Mouse (Mus musculus) E14TG2a.4 (cell line): ENCODE data around the gene Rph3a.
A peak's percentile ranks its signal among the peaks of the same experiment; 100 is the strongest.
"Not testable (repeated sequence)": the region's sequence is repeated elsewhere in the genome, so short reads cannot be mapped to it uniquely, and the experiment has no call there.

Experiments used
- H3K27me3 ChIP-seq: 2 replicates; pipeline ENCODE4 v1.6.1; 2014; ENCODE audit warnings: low read length, control low read depth; ENCODE audit not compliant: insufficient read depth
- H3K36me3 ChIP-seq: 2 replicates; pipeline ENCODE4 v1.6.1; 2014; ENCODE audit warnings: low read length, control low read depth; ENCODE audit not compliant: insufficient read depth
- H3K4me1 ChIP-seq: replicated peaks from 2 replicates; pipeline ENCODE4 v1.6.1; 2014; ENCODE audit warnings: low read depth, low read length, control low read depth
- H3K4me3 ChIP-seq: replicated peaks from 2 replicates; pipeline ENCODE4 v1.5.1; 2014; ENCODE audit warnings: mild to moderate bottlenecking, low read length
- H3K9me3 ChIP-seq: 2 replicates; pipeline ENCODE4 v1.6.1; 2014; ENCODE audit warnings: low read length, control low read depth
- CTCF ChIP-seq: conservative IDR thresholded peaks from 2 replicates; pipeline ENCODE4 v1.5.1; 2014; ENCODE audit warnings: low read length
- NANOG ChIP-seq: IDR thresholded peaks from 2 replicates; pipeline ENCODE4 v1.6.1; 2014; ENCODE audit warnings: borderline replicate concordance, low read length, mixed read lengths
- POU5F1 ChIP-seq: IDR thresholded peaks from 2 replicates; pipeline ENCODE4 v1.6.1; 2014; ENCODE audit warnings: low read length, borderline replicate concordance

Rph3a gene

GRCm38 (mm10) chr5:120920296-120920695, 89.6 kb downstream of the Rph3a start:
- Histone ChIP-seq H3K4me1 (no peaks in the 10 kb centered on the region), H3K4me3 (no peak overlapping the region), H3K36me3 (no peaks in the 10 kb centered on the region), H3K27me3 (peaks cover 60% of the 10 kb centered on the region), H3K9me3 (no peaks in the 10 kb centered on the region; the same call in 1 of the 2 replicates)
- TF ChIP-seq CTCF (no peak), POU5F1 (no peak), NANOG (no peak)

GRCm38 (mm10) chr5:120919156-120919935, 90.5 kb downstream of the Rph3a start:
- H3K4me1 ChIP-seq, H3K36me3 ChIP-seq, H3K4me3 ChIP-seq, H3K9me3 ChIP-seq: not testable (repeated sequence)
- H3K27me3 ChIP-seq = peaks cover 60% of the 10 kb centered on the region

GRCm38 (mm10) chr5:120914204-120914603, 95.7 kb downstream of the Rph3a start, which contains the start of gene Oas1d:
TSS of gene Oas1d (plus strand) at chr5:120914536.
- not testable (repeated sequence) for H3K36me3 ChIP-seq, H3K9me3 ChIP-seq, H3K4me3 ChIP-seq
- Histone ChIP-seq H3K27me3 (peaks cover 33% of the 10 kb centered on the region), H3K4me1 (peaks cover 11% of the 10 kb centered on the region)

- TF ChIP-seq NANOG = peak; percentile 67
- TF ChIP-seq CTCF = no peak
- Histone ChIP-seq H3K4me3 (0 out of 2 replicates have a peak overlapping the region, but pooled peaks have one; percentile 7), H3K27me3 (0 out of 2 replicates have a peak, but pooled peaks cover 2% of the 10 kb centered on the region), H3K9me3 (peaks cover 9% of the 10 kb centered on the region), H3K36me3 (no peaks in the 10 kb centered on the region), H3K4me1 (peaks cover 25% of the 10 kb centered on the region)
Measured at GRCm38 (mm10) chr5:120908196-120908920, 101.5 kb downstream of the Rph3a start.

- peak within 1 kb of the TSS; percentile 62 for H3K4me3 ChIP-seq
- H3K4me1 ChIP-seq = peaks cover 25% of the 10 kb centered on the region
- not testable (repeated sequence) for H3K36me3 ChIP-seq, H3K27me3 ChIP-seq, H3K9me3 ChIP-seq
Measured at GRCm38 (mm10) chr5:120906791-120907733, 102.8 kb downstream of the Rph3a start, which contains the start of gene Oas1a. TSS of gene Oas1a (minus strand) at chr5:120907521.

GRCm38 (mm10) chr5:120902056-120902455, 107.8 kb downstream of the Rph3a start:
- Histone ChIP-seq H3K36me3 (peaks cover 38% of the 10 kb centered on the region), H3K27me3 (peaks cover 12% of the 10 kb centered on the region; the same call in 1 of the 2 replicates), H3K4me1 (peaks cover 13% of the 10 kb centered on the region), H3K9me3 (no peaks in the 10 kb centered on the region; the same call in 1 of the 2 replicates), H3K4me3 (no peak overlapping the region)
- TF ChIP-seq NANOG (no peak), POU5F1 (no peak), CTCF (no peak)

- peaks cover 14% of the 10 kb centered on the region for H3K4me1 ChIP-seq
- no peak for TF ChIP-seq CTCF
- TF ChIP-seq POU5F1 = no peak
- TF ChIP-seq NANOG = no peak
Measured at GRCm38 (mm10) chr5:120900666-120901065, 109.2 kb downstream of the Rph3a start.

GRCm38 (mm10) chr5:120898726-120899125, 111.2 kb downstream of the Rph3a start:
- Histone ChIP-seq H3K36me3 (peaks cover 38% of the 10 kb centered on the region), H3K9me3 (peaks cover 2% of the 10 kb centered on the region; the same call in 1 of the 2 replicates), H3K27me3 (peaks cover 12% of the 10 kb centered on the region; the same call in 1 of the 2 replicates), H3K4me1 (peaks cover 30% of the 10 kb centered on the region), H3K4me3 (no peak overlapping the region)
- TF ChIP-seq CTCF = no peak
- TF ChIP-seq POU5F1 = no peak
- TF ChIP-seq NANOG = no peak

More at GRCm38 (mm10) chr5:120900666-120901065, 109.2 kb downstream of the Rph3a start:
- Histone ChIP-seq H3K9me3 (no peaks in the 10 kb centered on the region; the same call in 1 of the 2 replicates), H3K4me3 (no peak overlapping the region), H3K36me3 (peaks cover 38% of the 10 kb centered on the region), H3K27me3 (peaks cover 12% of the 10 kb centered on the region; the same call in 1 of the 2 replicates)
